Mouse (Mus musculus) CD4-positive, CD25-positive, alpha-beta regulatory T cell, adult 9 weeks (primary cell): ENCODE results near the gene Vmn1r175. TPM values are rescaled to one million over a fixed set of nuclear protein-coding genes. Genes with fewer than 3 reads are reported as not detected.

Source experiments
- polyA plus RNA-seq: library from polyadenylated mRNA; unstranded; fragments of 100-300 nt; shearing (Covaris generic); gene quantifications from one replicate; pipeline ENCODE4 v1.2.1, GENCODE M21; 2017

The Vmn1r175 gene
- not detected for polyA plus RNA-seq

DNA sequence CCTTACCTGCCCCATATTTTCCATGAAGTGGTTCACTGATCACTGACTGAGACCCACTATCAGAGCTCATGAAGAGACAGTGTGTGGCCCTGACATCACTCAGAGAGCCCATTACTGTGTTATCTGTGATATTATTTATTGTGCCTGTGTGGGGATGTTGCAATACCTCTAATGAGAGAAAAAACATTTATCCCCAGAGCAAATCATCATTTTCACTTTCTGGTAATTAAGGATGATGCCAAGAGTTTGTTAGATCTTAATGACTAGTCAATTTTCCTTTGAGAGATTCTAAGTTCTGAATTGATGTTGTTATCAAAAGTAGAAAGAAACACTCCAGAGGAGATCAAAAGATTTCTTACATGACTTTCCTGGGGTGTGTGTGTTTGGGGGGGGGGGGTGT is at the start of gene Vmn1r175:
Gene Vmn1r175 (minus strand): TSS at position 101 of the 400 bp plus-strand sequence.

GRCm38 (mm10) chr7:23837272-23837671 is 26.8 kb upstream of the Vmn1r175 start, which contains the start of gene Vmn1r176:
Gene Vmn1r176, minus strand, starts transcription at chr7:23837372.

Other genes with a start within 250 kb of the Vmn1r175 start
- gene Vmn1r169, start 235.1 kb downstream of the Vmn1r175 start, polyA plus RNA-seq, result not detected
- not detected for gene Vmn1r170, start 204.5 kb downstream of the Vmn1r175 start, polyA plus RNA-seq
- gene Vmn1r171, start 179.9 kb downstream of the Vmn1r175 start, polyA plus RNA-seq, result not detected
- not detected for gene Vmn1r172, start 152.3 kb downstream of the Vmn1r175 start, polyA plus RNA-seq
- not detected for gene Vmn1r173, start 109.9 kb downstream of the Vmn1r175 start, polyA plus RNA-seq
- gene Vmn1r174, start 58.4 kb downstream of the Vmn1r175 start, polyA plus RNA-seq, result 0.04 TPM
- not detected for gene Vmn1r176, start 26.7 kb upstream of the Vmn1r175 start, polyA plus RNA-seq
- gene Vmn1r177, start 55.8 kb upstream of the Vmn1r175 start, polyA plus RNA-seq, result not detected
- not detected for gene Vmn1r178, start 81.4 kb upstream of the Vmn1r175 start, polyA plus RNA-seq
- gene Vmn1r179, start 116.3 kb upstream of the Vmn1r175 start, polyA plus RNA-seq, result 0.07 TPM
- not detected for gene Vmn1r180, start 140.0 kb upstream of the Vmn1r175 start, polyA plus RNA-seq
- gene Vmn1r181, start 164.0 kb upstream of the Vmn1r175 start, polyA plus RNA-seq, result not detected
- not detected for gene V1rd19, start 191.0 kb upstream of the Vmn1r175 start, polyA plus RNA-seq
- gene Vmn1r183, start 242.6 kb upstream of the Vmn1r175 start, polyA plus RNA-seq, result 0.05 TPM